Mouse (Mus musculus) forebrain, embryonic 14.5 days (tissue): ENCODE results near the gene Sh3rf1. TPM values are rescaled to one million over a fixed set of nuclear protein-coding genes. Genes with fewer than 3 reads are reported as not detected.

Source experiments
- polyA plus RNA-seq: library from polyadenylated mRNA; unstranded; fragments of >200 nt; fragmentation: Nextera tagmentation; extraction: Ambion mirVana; gene quantifications from 2 replicates; pipeline ENCODE4 v1.2.1, GENCODE M21; 2014

Sh3rf1 gene
- polyA plus RNA-seq, 1 experiment from 2014 or later: 27.1 TPM

Other genes starting within 250 kb of the Sh3rf1 start
- gene Clcn3, start 240.6 kb upstream of the Sh3rf1 start, polyA plus RNA-seq: 55.1 and 59.9 TPM in 2 replicates
- 19.9 and 25.2 TPM in 2 replicates for gene Nek1, start 230.7 kb upstream of the Sh3rf1 start, polyA plus RNA-seq